Mouse (Mus musculus) brain, embryonic 14.5 days (tissue): ENCODE measurements around the gene Il31ra. TPM values are rescaled to one million over a fixed set of nuclear protein-coding genes. Genes with fewer than 3 reads are reported as not detected.

Source experiments
- DNase-seq: peaks from one replicate; pipeline ENCODE4 v3.0.0-alpha.2; 2011; ENCODE audit warnings: low read depth
- CTCF ChIP-seq: fragments of 200-500 bp; IDR thresholded peaks from 2 replicates; pipeline ENCODE4 v1.5.1; 2012; ENCODE audit warnings: inconsistent platforms, mild to moderate bottlenecking, moderate library complexity, borderline replicate concordance; ENCODE audit not compliant: insufficient read depth, insufficient read length; ENCODE audit errors: extremely low read depth
- POLR2A ChIP-seq: fragments of 200-500 bp; IDR thresholded peaks from 2 replicates; pipeline ENCODE4 v1.6.1; 2012; ENCODE audit warnings: mild to moderate bottlenecking, inconsistent platforms, borderline replicate concordance; ENCODE audit not compliant: poor library complexity, insufficient read depth, insufficient read length, severe bottlenecking; ENCODE audit errors: extremely low read depth
- polyA plus RNA-seq: library from polyadenylated mRNA; depleted of rRNA; stranded (reverse); fragments of >200 nt; gene quantifications from 2 replicates; pipeline ENCODE4 v1.2.3, GENCODE M21; 2012

Gene Il31ra
- polyA plus RNA-seq, 1 experiment: 0.12 TPM

GRCm38 (mm10) chr13:112551641-112552548, 42.3 kb downstream of the Il31ra start:
- no peak for TF ChIP-seq POLR2A
- no peak for TF ChIP-seq CTCF
- no peak for DNase-seq

GRCm38 (mm10) chr13:112541223-112541975, 52.8 kb downstream of the Il31ra start:
- DNase-seq: no peak
- no peak for TF ChIP-seq CTCF
- no peak for TF ChIP-seq POLR2A

- no peak for DNase-seq
- TF ChIP-seq CTCF (no peak), POLR2A (no peak)
Observed at GRCm38 (mm10) chr13:112540616-112541015, 53.5 kb downstream of the Il31ra start.

GRCm38 (mm10) chr13:112537065-112537464, 57.1 kb downstream of the Il31ra start:
- no peak for DNase-seq
- TF ChIP-seq POLR2A: no peak
- TF ChIP-seq CTCF: no peak

- DNase-seq: no peak
- TF ChIP-seq CTCF (no peak), POLR2A (no peak)
Observed at GRCm38 (mm10) chr13:112536611-112537010, 57.5 kb downstream of the Il31ra start.

- DNase-seq: peak; percentile 18
Observed at GRCm38 (mm10) chr13:112533556-112533955, 60.6 kb downstream of the Il31ra start.

GRCm38 (mm10) chr13:112532235-112532634, 61.9 kb downstream of the Il31ra start:
- no peak for TF ChIP-seq CTCF
- TF ChIP-seq POLR2A: no peak
- no peak for DNase-seq

More at GRCm38 (mm10) chr13:112533556-112533955, 60.6 kb downstream of the Il31ra start:
- no peak for TF ChIP-seq POLR2A
- no peak for TF ChIP-seq CTCF

- DNase-seq: peak; percentile 82
- TF ChIP-seq POLR2A (no peak), CTCF (peak; percentile 90)
Observed at GRCm38 (mm10) chr13:112529893-112530292, 64.3 kb downstream of the Il31ra start.

GRCm38 (mm10) chr13:112527186-112527585, 67.0 kb downstream of the Il31ra start:
- no peak for TF ChIP-seq CTCF
- no peak for TF ChIP-seq POLR2A
- DNase-seq: no peak

- no peak for TF ChIP-seq POLR2A
- TF ChIP-seq CTCF: no peak
- DNase-seq: no peak
Observed at GRCm38 (mm10) chr13:112523346-112523970, 70.7 kb downstream of the Il31ra start.

GRCm38 (mm10) chr13:112522896-112523295, 71.3 kb downstream of the Il31ra start:
- no peak for TF ChIP-seq CTCF
- no peak for TF ChIP-seq POLR2A
- DNase-seq: no peak
